Mouse (Mus musculus): ENCODE data around the gene Iltifb. TPM values are rescaled to one million over a fixed set of nuclear protein-coding genes. Genes with fewer than 3 reads are reported as not detected.
"Not testable (repeated sequence)": the region's sequence is repeated elsewhere in the genome, so short reads cannot be mapped to it uniquely, and the experiment has no call there.

The Iltifb gene
- polyA plus RNA-seq, 1 experiment from 2014 or later, result not detected

DNA sequence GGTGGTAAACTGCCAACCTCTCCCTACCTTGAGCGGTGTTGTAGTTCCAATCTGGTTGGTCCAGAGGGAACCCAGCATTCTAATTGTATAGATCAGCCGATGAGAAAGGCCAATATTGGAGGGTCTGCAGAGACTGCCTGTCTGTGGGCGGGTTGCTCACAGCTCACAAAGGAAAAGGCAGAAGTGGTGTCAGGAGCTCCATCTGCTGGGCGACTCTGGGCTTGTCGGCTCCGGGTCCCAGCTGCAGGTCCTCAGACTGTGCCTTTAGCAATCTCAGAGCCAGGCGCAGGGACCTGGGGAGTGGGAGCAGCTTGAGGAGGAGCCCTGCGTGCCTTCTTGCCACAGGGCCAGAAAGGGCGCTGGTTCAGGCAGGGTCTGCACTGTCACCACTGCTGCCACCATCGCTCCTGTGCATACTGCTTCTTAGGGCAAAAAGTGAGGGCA, 44.0 kb downstream of the Iltifb start:
- no peak overlapping the region for H3K27ac ChIP-seq

DNA sequence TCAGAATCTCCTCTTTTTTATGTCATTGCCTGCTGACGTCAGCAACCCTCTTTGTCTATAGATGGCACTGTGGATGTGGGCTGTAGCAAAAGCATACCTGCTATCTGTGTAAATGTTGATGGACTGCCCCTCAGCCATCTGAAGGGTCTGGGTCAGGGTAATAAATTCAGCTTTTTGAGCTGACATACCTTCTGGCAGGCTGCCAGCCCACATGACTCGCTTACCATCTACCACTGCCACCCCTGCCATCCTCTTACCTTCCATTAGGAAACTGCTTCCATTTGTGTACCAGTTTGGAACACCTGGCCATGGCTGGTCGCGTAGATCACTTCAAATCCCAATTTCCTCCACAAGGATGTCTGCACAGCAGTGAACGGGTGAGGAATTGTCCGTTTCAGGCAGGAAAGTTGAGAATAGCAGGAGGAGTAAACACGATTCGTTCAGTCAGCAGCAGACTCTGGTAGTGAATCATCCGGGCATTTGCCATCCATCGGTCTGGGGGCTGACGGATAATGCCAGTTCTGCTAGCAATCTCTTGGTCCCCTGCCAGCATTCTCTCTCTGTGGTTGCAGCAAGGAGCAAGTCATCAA, 45.7 kb downstream of the Iltifb start:
- H3K36me3 ChIP-seq; ATAC-seq (ENCODE audit: low FRiP score); H3K27me3 ChIP-seq; H3K9me3 ChIP-seq (replicated peaks); H3K4me1 ChIP-seq; H3K4me3 ChIP-seq; H3K9ac ChIP-seq; H3K27ac ChIP-seq; H3K4me2 ChIP-seq (replicated peaks): not testable (repeated sequence)
- WGBS, result 82% methylated on average over 11 of the region's 11 CpGs

More for the DNA sequence above, 44.0 kb downstream of the Iltifb start:
- no peak overlapping the region for H3K9ac ChIP-seq
- no peaks in the 10 kb centered on the region for H3K36me3 ChIP-seq
- WGBS, result 24% methylated on average over 10 of the region's 10 CpGs
- no peaks in the 10 kb centered on the region for H3K9me3 ChIP-seq (replicated peaks)
- H3K27me3 ChIP-seq, result no peaks in the 10 kb centered on the region
- no peaks in the 10 kb centered on the region for H3K4me1 ChIP-seq
- ATAC-seq (ENCODE audit: low FRiP score), result peak; percentile 89
- H3K4me2 ChIP-seq (replicated peaks), result peak overlapping the region; percentile 19
- H3K4me3 ChIP-seq, result no peak overlapping the region

DNA sequence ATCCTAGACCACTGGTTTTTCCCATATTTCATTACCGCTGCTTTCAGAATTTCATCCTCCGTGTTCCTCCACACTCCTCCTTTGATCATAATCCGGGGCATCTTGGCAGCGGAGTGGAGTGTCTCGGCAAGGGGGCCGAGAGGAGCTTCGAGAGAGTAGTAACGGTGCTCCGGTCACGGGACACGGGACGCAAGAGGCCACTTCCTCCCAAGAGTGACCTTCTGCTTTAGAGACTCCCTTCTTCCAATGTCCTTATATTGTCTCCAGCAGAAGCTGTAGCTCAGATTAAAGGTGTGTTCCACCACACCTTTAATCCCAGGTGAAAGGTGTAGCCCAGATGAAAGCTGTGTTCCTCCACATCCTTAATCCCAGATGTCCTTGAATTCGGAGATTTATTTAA, 54.2 kb downstream of the Iltifb start, which contains the start of gene Gm32717:
TSS of gene Gm32717 (minus strand) at position 101 of the 400 bp plus-strand sequence.
- H3K9ac ChIP-seq; H3K36me3 ChIP-seq; ATAC-seq (ENCODE audit: low FRiP score); H3K27ac ChIP-seq; H3K4me2 ChIP-seq (replicated peaks); H3K9me3 ChIP-seq (replicated peaks); H3K27me3 ChIP-seq; H3K4me3 ChIP-seq; H3K4me1 ChIP-seq: not testable (repeated sequence)
- WGBS, result no CpG with 5 or more reads among the region's 13 CpGs

Other genes starting within 250 kb of the Iltifb start
- 49.8 and 50.7 TPM in 2 replicates for gene Mdm1, start 153.2 kb downstream of the Iltifb start, polyA plus RNA-seq (2016; fragmentation: Nextera tagmentation; extraction: Ambion mirVana)
- gene Il22, start 90.1 kb downstream of the Iltifb start, polyA plus RNA-seq (2016; fragmentation: Nextera tagmentation; extraction: Ambion mirVana), result not detected in 2 replicates
- gene Gm32717, start 54.3 kb downstream of the Iltifb start, polyA plus RNA-seq (2016; fragmentation: Nextera tagmentation; extraction: Ambion mirVana), result 0.10 and 0.21 TPM in 2 replicates
- gene Gm32802, start 36.4 kb downstream of the Iltifb start, polyA plus RNA-seq (2016; fragmentation: Nextera tagmentation; extraction: Ambion mirVana), result 0.10 and 0.21 TPM in 2 replicates
- not detected in 2 replicates for gene Gm9040, start 31.9 kb upstream of the Iltifb start, polyA plus RNA-seq (2016; fragmentation: Nextera tagmentation; extraction: Ambion mirVana)
- not detected in 2 replicates for gene Gm9044, start 37.4 kb upstream of the Iltifb start, polyA plus RNA-seq (2016; fragmentation: Nextera tagmentation; extraction: Ambion mirVana)
- gene Gm9045, start 42.8 kb upstream of the Iltifb start, polyA plus RNA-seq (2016; fragmentation: Nextera tagmentation; extraction: Ambion mirVana), result 0.16 TPM in 1 of 2 replicates, not detected in the other
- gene Gm9046, start 48.2 kb upstream of the Iltifb start, polyA plus RNA-seq (2016; fragmentation: Nextera tagmentation; extraction: Ambion mirVana), result not detected in 2 replicates
- gene Gm9048, start 53.6 kb upstream of the Iltifb start, polyA plus RNA-seq (2016; fragmentation: Nextera tagmentation; extraction: Ambion mirVana), result not detected in 2 replicates
- gene Gm9049, start 59.1 kb upstream of the Iltifb start, polyA plus RNA-seq (2016; fragmentation: Nextera tagmentation; extraction: Ambion mirVana), result 0.16 TPM in 1 of 2 replicates, not detected in the other
- not detected in 2 replicates for gene Ifng, start 146.0 kb upstream of the Iltifb start, polyA plus RNA-seq (2016; fragmentation: Nextera tagmentation; extraction: Ambion mirVana)

Measured in hindbrain, embryonic 12.5 days (tissue).